Mouse (Mus musculus) CD8-positive naive resting alpha-beta T cell, adult 57 days (primary cell): ENCODE measurements around the gene Pjvk. TPM values are rescaled to one million over a fixed set of nuclear protein-coding genes. Genes with fewer than 3 reads are reported as not detected.

Experiments used
- total RNA-seq: library from RNA; stranded (reverse); gene quantifications from one replicate; pipeline ENCODE4 v1.2.4, GENCODE M21; 2023

Gene Pjvk
- not detected for total RNA-seq

DNA sequence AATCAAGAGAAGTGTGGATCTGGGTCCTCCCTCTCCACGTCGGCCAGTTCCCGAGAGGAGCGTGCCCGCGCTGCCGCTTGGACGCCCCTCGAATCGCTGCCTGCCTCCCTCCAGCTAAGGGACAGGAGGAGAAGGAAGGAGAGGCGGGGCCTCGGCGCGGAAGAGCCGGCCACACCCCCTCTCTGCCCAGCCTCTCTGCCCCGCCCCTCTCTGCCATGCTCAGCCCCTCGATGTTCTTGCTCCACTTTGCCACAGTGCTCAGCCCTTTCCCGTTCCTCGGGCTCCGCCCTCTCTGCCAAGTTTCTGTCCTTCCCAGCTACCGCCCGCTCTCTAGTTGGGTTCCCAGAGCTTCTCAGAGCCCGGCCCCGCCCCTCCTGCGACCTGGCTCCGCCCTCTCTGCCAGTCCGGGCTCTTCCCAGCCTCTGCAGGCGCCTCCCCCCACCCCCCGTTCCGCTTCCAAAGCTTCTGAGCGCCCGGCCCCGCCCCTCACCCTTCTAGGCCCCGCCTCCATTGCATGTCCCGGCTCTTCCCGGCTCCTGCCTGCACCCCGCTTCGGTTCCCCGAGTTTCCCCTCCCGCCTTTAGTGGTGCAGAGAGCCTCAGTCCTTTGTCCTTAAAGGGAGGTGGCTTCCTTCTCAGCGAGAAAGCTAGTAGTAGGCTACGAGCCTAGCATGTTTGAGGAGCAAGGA is at the start of gene Pjvk, which contains the start of gene Prkra:
Gene Pjvk (plus strand): TSS at position 594 of the 688 bp plus-strand sequence.
Gene Prkra (minus strand): TSS at position 133 of the 688 bp plus-strand sequence.

GRCm38 (mm10) chr2:76672966-76673392 is 24.7 kb downstream of the Pjvk start, which contains the start of gene Fkbp7:
Gene Fkbp7 (minus strand): TSS chr2:76673116.

DNA sequence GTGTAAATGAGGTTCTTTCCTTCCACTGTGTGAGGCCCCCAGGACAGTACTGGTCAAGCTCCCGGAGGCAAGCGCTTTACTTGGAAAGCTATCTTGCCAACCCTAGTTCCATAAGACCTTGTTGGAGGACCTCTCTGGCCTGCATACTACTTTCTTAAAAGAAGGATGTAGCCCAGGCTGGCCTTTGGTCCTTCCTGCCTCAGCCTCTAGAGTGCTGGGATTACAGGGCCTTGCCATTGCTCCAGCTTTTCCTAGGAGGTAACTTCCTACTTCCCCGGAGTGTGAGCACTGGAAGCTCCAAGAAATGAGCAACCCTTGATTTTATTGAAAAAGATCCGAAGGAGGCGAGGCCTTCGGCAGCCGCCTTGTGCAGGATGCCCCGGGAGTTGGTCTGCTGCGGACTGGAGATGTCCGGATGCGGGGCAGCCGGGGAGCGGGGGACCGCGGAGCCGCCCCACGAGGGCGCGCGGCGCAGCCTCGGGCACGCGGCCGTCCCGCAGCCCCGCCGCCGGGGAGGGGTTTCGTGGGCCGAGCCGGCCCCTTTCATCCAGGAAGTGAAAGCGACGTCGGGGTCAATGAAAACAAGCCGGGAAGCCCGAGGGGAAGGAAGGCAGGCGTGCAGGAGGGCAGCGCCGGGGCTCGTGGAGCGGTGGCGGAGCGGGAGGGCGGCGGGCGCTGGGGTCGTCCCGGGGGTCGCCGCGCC is 26.6 kb downstream of the Pjvk start, which contains the start of gene Plekha3:
Gene Plekha3 (plus strand): TSS at position 557 of the 703 bp plus-strand sequence.

Other genes starting within 250 kb of the Pjvk start
- 10.9 TPM for gene Osbpl6, start 242.0 kb upstream of the Pjvk start, total RNA-seq
- 2.1 TPM for gene Prkra, start 461 bp upstream of the Pjvk start, total RNA-seq
- 7.3 TPM for gene Fkbp7, start 24.6 kb downstream of the Pjvk start, total RNA-seq
- 37.6 TPM for gene Plekha3, start 26.8 kb downstream of the Pjvk start, total RNA-seq